Mouse (Mus musculus) erythroblast, embryonic 14.5 days (primary cell): ENCODE measurements around the gene Tbx10.

Experiments used
- GATA1 ChIP-seq: IDR thresholded peaks from 2 replicates; pipeline ENCODE4 v1.6.1; 2012; ENCODE audit warnings: low read length, inconsistent platforms, mixed read lengths
- TAL1 ChIP-seq: IDR thresholded peaks from 3 replicates; pipeline ENCODE4 v1.6.1; 2012; ENCODE audit warnings: low read length, inconsistent platforms, mixed read lengths

GRCm38 (mm10) chr19:4003112-4003511 lies 10.6 kb downstream of the Tbx10 start, which contains the start of gene Doc2g:
- no peak for TF ChIP-seq GATA1
- no peak for TF ChIP-seq TAL1
